8 mouse cellular contexts compared by ENCODE assay signal in genomic region chr5:148746726-148747125, GRCm38 (mm10).
DNase-seq lines count a peak whose midpoint lies in the region; TF ChIP-seq lines count a peak whose summit lies in the region.
"Not testable (repeated sequence)": the region's sequence is repeated elsewhere in the genome, so short reads cannot be mapped to it uniquely, and the experiment has no call there.

No protein-coding gene starts in this region.

- not testable (repeated sequence) for H3K9me3 ChIP-seq in MEL (replicated peaks; ENCODE audit: insufficient read depth, low read length)

- intact Hi-C loops in left cerebral cortex, postnatal 14 days (cut with DNase I), result not testable (repeated sequence)

- TF ChIP-seq POLR2A in MEL (IDR thresholded peaks at IDR 0.05; ENCODE audit: control insufficient read depth in 1 of 2, insufficient read depth in 1 of 2, low read depth in 1 of 2, low read length in 2 of 2, poor library complexity in 1 of 2), result not testable (repeated sequence)

- not testable (repeated sequence) for TF ChIP-seq EP300 in MEL (IDR thresholded peaks at IDR 0.05; ENCODE audit: low read depth in 1 of 2, low read length in 2 of 2)

- not testable (repeated sequence) for H3K27me3 ChIP-seq in MEL (ENCODE audit: control insufficient read depth in 1 of 2, insufficient read depth in 2 of 2, low read length in 2 of 2)

- not testable (repeated sequence) for H3K27ac ChIP-seq in MEL (ENCODE audit: control insufficient read depth, low read depth, low read length)

- not testable (repeated sequence) for TF ChIP-seq CTCF in MEL (IDR thresholded peaks at IDR 0.05 in 2 of 3, conservative IDR thresholded peaks at IDR 0.05 in 1 of 3; ENCODE audit: control insufficient read depth in 1 of 3, insufficient read depth in 1 of 3, low read depth in 2 of 3, low read length in 3 of 3, poor library complexity in 1 of 3, severe bottlenecking in 1 of 3)

- not testable (repeated sequence) for H3K4me1 ChIP-seq in MEL (ENCODE audit: control insufficient read depth in 1 of 2, insufficient read depth in 2 of 2, low read length in 2 of 2)

- peak; percentile 73 for DNase-seq in CD4-positive helper T cell, adult 2 months (ENCODE audit: low read depth, low spot score)
- peak; percentile 23 for DNase-seq in MEL (ENCODE audit: low read depth, low spot score)
- peak; percentile 39 to 48 for DNase-seq in cerebellum, postnatal 10 days
- DNase-seq in induced T-regulatory cell, adult 2 months (ENCODE audit: low read depth), result peak; percentile 77
- DNase-seq in kidney, adult 9 months, result peak; percentile 72
- DNase-seq in left cerebral cortex, postnatal 14 days (ENCODE audit: low spot score in 2 of 2), result peak; percentile 21 to 55
- DNase-seq in lung, postnatal 14 days, result peak; percentile 37
- peak; percentile 6 to 50 for DNase-seq in right cerebral cortex, postnatal 36 days (ENCODE audit: low spot score in 2 of 2)

- H3K36me3 ChIP-seq in MEL (ENCODE audit: control insufficient read depth in 1 of 2, insufficient read depth in 2 of 2, low read length in 2 of 2), result not testable (repeated sequence)

- H3K79me2 ChIP-seq in MEL (ENCODE audit: control insufficient read depth, insufficient read depth, low read length, poor library complexity), result not testable (repeated sequence)

- not testable (repeated sequence) for TF ChIP-seq RAD21 in MEL (IDR thresholded peaks at IDR 0.05; ENCODE audit: low read depth, low read length)

- H3K9ac ChIP-seq in MEL (ENCODE audit: control insufficient read depth, low read depth, low read length, poor library complexity, severe bottlenecking), result not testable (repeated sequence)

- H3K4me3 ChIP-seq in MEL (ENCODE audit: control insufficient read depth in 1 of 2, insufficient read depth in 1 of 2, low read depth in 2 of 2, low read length in 2 of 2), result not testable (repeated sequence)

TF ChIP-seq in MEL, 35 proteins besides CTCF, POLR2A, EP300 and RAD21:
- TF ChIP-seq NRF1 (IDR thresholded peaks at IDR 0.05; ENCODE audit: insufficient read depth, low read depth, low read length, poor library complexity, severe bottlenecking), result peak; percentile 61

Comparison
In these comparisons a context has a peak if more than half of its experiments do, and no peak if none do; other contexts are left out.
1. DNase-seq: peak in every context shown above with its lines; median percentile 77 in induced T-regulatory cell, adult 2 months; 73 in CD4-positive helper T cell, adult 2 months; 72 in kidney, adult 9 months; 44 in cerebellum, postnatal 10 days; 38 in left cerebral cortex, postnatal 14 days; 37 in lung, postnatal 14 days; 28 in right cerebral cortex, postnatal 36 days; 23 in MEL.